Mouse (Mus musculus) stomach, embryonic 14.5 days (tissue): Measurements from ENCODE around the gene Adck1. TPM values are rescaled to one million over a fixed set of nuclear protein-coding genes. Genes with fewer than 3 reads are reported as not detected.
"Not testable (repeated sequence)": the region's sequence is repeated elsewhere in the genome, so short reads cannot be mapped to it uniquely, and the experiment has no call there.

Source experiments
- ATAC-seq: fragments of 200-750 bp; cut with Nextera tagmentation; 2 replicates; pipeline ENCODE4 v1.8.0; 2017; ENCODE audit warnings: low read depth, moderate TSS enrichment; ENCODE audit not compliant: insufficient number of reproducible peaks, insufficient read depth, low FRiP score
- H3K27ac ChIP-seq: fragments of 300-500 bp; sonication (generic); 2 replicates; pipeline ENCODE4 v1.5.1; 2014; ENCODE audit warnings: mild to moderate bottlenecking, low read length, moderate library complexity, mixed read lengths
- H3K27me3 ChIP-seq: fragments of 300-500 bp; sonication (generic); 2 replicates; pipeline ENCODE4 v1.6.1; 2014; ENCODE audit warnings: low read length, control low read depth, mixed read lengths; ENCODE audit not compliant: control insufficient read depth, insufficient read depth
- H3K36me3 ChIP-seq: fragments of 300-500 bp; sonication (generic); 2 replicates; pipeline ENCODE4 v1.6.1; 2014; ENCODE audit warnings: mild to moderate bottlenecking, control low read depth, low read length, moderate library complexity, mixed read lengths; ENCODE audit not compliant: control insufficient read depth, insufficient read depth
- H3K4me1 ChIP-seq: fragments of 300-500 bp; sonication (generic); 2 replicates; pipeline ENCODE4 v1.6.1; 2014; ENCODE audit warnings: low read length, control low read depth, mixed read lengths; ENCODE audit not compliant: control insufficient read depth, insufficient read depth
- H3K4me2 ChIP-seq: fragments of 300-500 bp; sonication (generic); replicated peaks from 2 replicates; pipeline ENCODE4 v1.6.1; 2014; ENCODE audit warnings: low read depth, low read length, control low read depth
- H3K4me3 ChIP-seq: fragments of 300-500 bp; sonication (generic); 2 replicates; pipeline ENCODE4 v1.5.1; 2014; ENCODE audit warnings: low read depth, low read length, control low read depth
- H3K9ac ChIP-seq: fragments of 300-500 bp; sonication (generic); replicated peaks from 2 replicates; pipeline ENCODE4 v1.6.1; 2014; ENCODE audit warnings: low read depth, mild to moderate bottlenecking, control low read depth, low read length, moderate library complexity, mixed read lengths
- H3K9me3 ChIP-seq: fragments of 300-500 bp; sonication (generic); 2 replicates; pipeline ENCODE4 v1.6.1; 2016; ENCODE audit warnings: low read depth, low read length, control low read depth; ENCODE audit not compliant: control insufficient read depth
- WGBS: fragments of 180-500 bp; shearing (Covaris S2); extraction: QIAGEN DNeasy Blood & Tissue Kit; methylation state at CpG from one replicate; pipeline ENCODE4 v1.1.7; 2014; 5-methylcytosine and 5-hydroxymethylcytosine counted together
- polyA plus RNA-seq: library from polyadenylated mRNA; unstranded; fragments of >200 nt; fragmentation: Nextera tagmentation; extraction: Ambion mirVana; gene quantifications from 2 replicates; pipeline ENCODE4 v1.2.1, GENCODE M21; 2014

Adck1 gene
- polyA plus RNA-seq, 1 experiment from 2014 or later, result 11.0 TPM

- ATAC-seq, H3K4me3 ChIP-seq: not testable (repeated sequence)
- WGBS, result 63% methylated on average over 10 of the region's 10 CpGs
Observed at GRCm38 (mm10) chr12:88471884-88472283, 111.5 kb downstream of the Adck1 start.

GRCm38 (mm10) chr12:88472832-88473231, 112.5 kb downstream of the Adck1 start:
- no peak overlapping the region for H3K4me3 ChIP-seq
- H3K27me3 ChIP-seq, result no peaks in the 10 kb centered on the region
- no peak overlapping the region for H3K4me2 ChIP-seq
- H3K9me3 ChIP-seq, result no peaks in the 10 kb centered on the region
- no peaks in the 10 kb centered on the region for H3K36me3 ChIP-seq
- H3K4me1 ChIP-seq, result no peaks in the 10 kb centered on the region
- no peak overlapping the region for H3K27ac ChIP-seq
- H3K9ac ChIP-seq, result no peak overlapping the region
- ATAC-seq, result no peak
- 61% methylated on average over 3 of the region's 3 CpGs for WGBS

More at GRCm38 (mm10) chr12:88471884-88472283, 111.5 kb downstream of the Adck1 start:
- H3K4me1 ChIP-seq, H3K9me3 ChIP-seq, H3K27me3 ChIP-seq, H3K27ac ChIP-seq, H3K4me2 ChIP-seq, H3K36me3 ChIP-seq, H3K9ac ChIP-seq: not testable (repeated sequence)

GRCm38 (mm10) chr12:88473796-88474195, 113.4 kb downstream of the Adck1 start:
- no peaks in the 10 kb centered on the region for H3K4me1 ChIP-seq
- ATAC-seq, result no peak
- no peak overlapping the region for H3K4me2 ChIP-seq
- no peaks in the 10 kb centered on the region for H3K9me3 ChIP-seq
- H3K27ac ChIP-seq, result no peak overlapping the region
- H3K36me3 ChIP-seq, result no peaks in the 10 kb centered on the region
- H3K4me3 ChIP-seq, result no peak overlapping the region
- H3K27me3 ChIP-seq, result no peaks in the 10 kb centered on the region
- no peak overlapping the region for H3K9ac ChIP-seq
- 84% methylated on average over 6 of the region's 6 CpGs for whole genome bisulfite sequencing

GRCm38 (mm10) chr12:88475833-88476232, 115.5 kb downstream of the Adck1 start:
- no peak overlapping the region for H3K9ac ChIP-seq
- no peaks in the 10 kb centered on the region for H3K36me3 ChIP-seq
- H3K27me3 ChIP-seq, result no peaks in the 10 kb centered on the region
- no peak overlapping the region for H3K4me2 ChIP-seq
- no peaks in the 10 kb centered on the region for H3K9me3 ChIP-seq
- no peak for ATAC-seq
- H3K4me3 ChIP-seq, result no peak overlapping the region
- no peaks in the 10 kb centered on the region for H3K4me1 ChIP-seq
- WGBS, result 86% methylated on average over 3 of the region's 3 CpGs
- no peak overlapping the region for H3K27ac ChIP-seq

GRCm38 (mm10) chr12:88476702-88477101, 116.3 kb downstream of the Adck1 start:
- Histone ChIP-seq H3K9me3 (no peaks in the 10 kb centered on the region), H3K9ac (no peak overlapping the region), H3K27me3 (no peaks in the 10 kb centered on the region), H3K4me2 (no peak overlapping the region), H3K36me3 (no peaks in the 10 kb centered on the region), H3K27ac (no peak overlapping the region), H3K4me3 (no peak overlapping the region), H3K4me1 (no peaks in the 10 kb centered on the region)
- WGBS, result 80% methylated on average over 6 of the region's 6 CpGs
- ATAC-seq, result no peak

GRCm38 (mm10) chr12:88481657-88482056, 121.3 kb downstream of the Adck1 start:
- no peaks in the 10 kb centered on the region for H3K36me3 ChIP-seq
- H3K4me2 ChIP-seq, result no peak overlapping the region
- WGBS, result 82% methylated on average over 3 of the region's 3 CpGs
- no peaks in the 10 kb centered on the region for H3K4me1 ChIP-seq
- H3K27me3 ChIP-seq, result no peaks in the 10 kb centered on the region
- no peak overlapping the region for H3K9ac ChIP-seq
- no peak overlapping the region for H3K27ac ChIP-seq
- H3K9me3 ChIP-seq, result no peaks in the 10 kb centered on the region
- no peak for ATAC-seq
- no peak overlapping the region for H3K4me3 ChIP-seq

- Histone ChIP-seq H3K27me3 (no peaks in the 10 kb centered on the region), H3K27ac (no peak overlapping the region), H3K4me3 (no peak overlapping the region), H3K36me3 (no peaks in the 10 kb centered on the region), H3K9me3 (no peaks in the 10 kb centered on the region), H3K9ac (no peak overlapping the region), H3K4me1 (no peaks in the 10 kb centered on the region), H3K4me2 (no peak overlapping the region)
- WGBS, result 43% methylated on average over 2 of the region's 2 CpGs
- ATAC-seq, result no peak
Observed at GRCm38 (mm10) chr12:88490881-88491280, 130.5 kb downstream of the Adck1 start.

Other genes with a start within 250 kb of the Adck1 start
- not detected in 2 replicates for gene Gm10436, start 178.4 kb upstream of the Adck1 start, polyA plus RNA-seq
- gene Gm8332, start 110.5 kb upstream of the Adck1 start, polyA plus RNA-seq, result not detected in 2 replicates
- not detected in 2 replicates for gene Gm5662, start 86.1 kb upstream of the Adck1 start, polyA plus RNA-seq
- gene Gm5039, start 36.5 kb upstream of the Adck1 start, polyA plus RNA-seq, result not detected in 2 replicates